Mouse (Mus musculus): ENCODE measurements around the gene Pde7b.
A peak's percentile ranks its signal among the peaks of the same experiment; 100 is the strongest.

Pde7b gene

GRCm38 (mm10) chr10:20657316-20658081, 67.4 kb downstream of the Pde7b start:
- ATAC-seq (ENCODE audit: insufficient number of reproducible peaks, low FRiP score, low TSS enrichment), result no peak

GRCm38 (mm10) chr10:20654590-20654989, 70.3 kb downstream of the Pde7b start:
- ATAC-seq (ENCODE audit: insufficient number of reproducible peaks, low FRiP score, low TSS enrichment), result no peak

GRCm38 (mm10) chr10:20654187-20654586, 70.7 kb downstream of the Pde7b start:
- ATAC-seq (ENCODE audit: insufficient number of reproducible peaks, low FRiP score, low TSS enrichment), result no peak

- no peak for ATAC-seq (ENCODE audit: insufficient number of reproducible peaks, low FRiP score, low TSS enrichment)
Measured at GRCm38 (mm10) chr10:20653299-20653698, 71.6 kb downstream of the Pde7b start.

GRCm38 (mm10) chr10:20636381-20636780, 88.5 kb downstream of the Pde7b start:
- ATAC-seq (ENCODE audit: insufficient number of reproducible peaks, low FRiP score, low TSS enrichment), result no peak

- no peak for ATAC-seq (ENCODE audit: insufficient number of reproducible peaks, low FRiP score, low TSS enrichment)
Measured at GRCm38 (mm10) chr10:20633085-20633415, 91.8 kb downstream of the Pde7b start.

GRCm38 (mm10) chr10:20632256-20633084, 92.4 kb downstream of the Pde7b start:
- no peak for ATAC-seq (ENCODE audit: insufficient number of reproducible peaks, low FRiP score, low TSS enrichment)

- no peak for ATAC-seq (ENCODE audit: insufficient number of reproducible peaks, low FRiP score, low TSS enrichment)
Measured at GRCm38 (mm10) chr10:20630122-20630521, 94.8 kb downstream of the Pde7b start.

GRCm38 (mm10) chr10:20625702-20626375, 99.0 kb downstream of the Pde7b start:
- ATAC-seq (ENCODE audit: insufficient number of reproducible peaks, low FRiP score, low TSS enrichment), result no peak

GRCm38 (mm10) chr10:20621661-20622454, 103.0 kb downstream of the Pde7b start:
- peak; percentile 43; the same call in 1 of the 2 replicates for ATAC-seq (ENCODE audit: insufficient number of reproducible peaks, low FRiP score, low TSS enrichment)

- ATAC-seq (ENCODE audit: insufficient number of reproducible peaks, low FRiP score, low TSS enrichment), result no peak
Measured at GRCm38 (mm10) chr10:20606007-20606406, 118.9 kb downstream of the Pde7b start.

GRCm38 (mm10) chr10:20595107-20595810, 129.6 kb downstream of the Pde7b start:
- ATAC-seq (ENCODE audit: insufficient number of reproducible peaks, low FRiP score, low TSS enrichment), result no peak

GRCm38 (mm10) chr10:20594015-20594414, 130.9 kb downstream of the Pde7b start:
- no peak for ATAC-seq (ENCODE audit: insufficient number of reproducible peaks, low FRiP score, low TSS enrichment)

- no peak for ATAC-seq (ENCODE audit: insufficient number of reproducible peaks, low FRiP score, low TSS enrichment)
Measured at GRCm38 (mm10) chr10:20590100-20590499, 134.8 kb downstream of the Pde7b start.

- no peak for ATAC-seq (ENCODE audit: insufficient number of reproducible peaks, low FRiP score, low TSS enrichment)
Measured at GRCm38 (mm10) chr10:20585959-20586358, 138.9 kb downstream of the Pde7b start.

- no peak for ATAC-seq (ENCODE audit: insufficient number of reproducible peaks, low FRiP score, low TSS enrichment)
Measured at GRCm38 (mm10) chr10:20575002-20575401, 149.9 kb downstream of the Pde7b start.

GRCm38 (mm10) chr10:20574414-20574813, 150.5 kb downstream of the Pde7b start:
- no peak for ATAC-seq (ENCODE audit: insufficient number of reproducible peaks, low FRiP score, low TSS enrichment)

GRCm38 (mm10) chr10:20571521-20571920, 153.4 kb downstream of the Pde7b start:
- no peak for ATAC-seq (ENCODE audit: insufficient number of reproducible peaks, low FRiP score, low TSS enrichment)

GRCm38 (mm10) chr10:20568630-20569029, 156.2 kb downstream of the Pde7b start:
- ATAC-seq (ENCODE audit: insufficient number of reproducible peaks, low FRiP score, low TSS enrichment), result no peak

All from cerebellum, adult (tissue).